Mouse (Mus musculus): ENCODE measurements around the gene Smg9. TPM values are rescaled to one million over a fixed set of nuclear protein-coding genes. Genes with fewer than 3 reads are reported as not detected.

Gene Smg9
- polyA plus RNA-seq, 1 experiment from 2014 or later: 24.6 TPM

GRCm38 (mm10) chr7:24366716-24367632 is 32.4 kb upstream of the Smg9 start:
- H3K9me3 ChIP-seq (ENCODE audit: control insufficient read depth, low read length): no peaks in the 10 kb centered on the region
- H3K36me3 ChIP-seq (ENCODE audit: control insufficient read depth, insufficient read depth, low read length): no peaks in the 10 kb centered on the region
- H3K27me3 ChIP-seq (ENCODE audit: control insufficient read depth, insufficient read depth, low read depth, low read length): no peaks in the 10 kb centered on the region
- no peak overlapping the region for H3K4me3 ChIP-seq (ENCODE audit: low read length)
- H3K9ac ChIP-seq (ENCODE audit: low read length): no peak overlapping the region
- no peak for ATAC-seq (ENCODE audit: low read depth)
- 0 out of 2 replicates have a peak, but pooled peaks cover 5% of the 10 kb centered on the region for H3K4me1 ChIP-seq (replicated peaks; ENCODE audit: control insufficient read depth, insufficient read depth, low read length)
- WGBS: 68% methylated on average over 15 of the region's 15 CpGs
- H3K27ac ChIP-seq (ENCODE audit: low read length): no peak overlapping the region
- no peak overlapping the region for H3K4me2 ChIP-seq (ENCODE audit: low read depth, low read length)

GRCm38 (mm10) chr7:24368226-24368625 is 31.2 kb upstream of the Smg9 start:
- Histone ChIP-seq H3K27ac (ENCODE audit: low read length) (no peak overlapping the region), H3K36me3 (ENCODE audit: control insufficient read depth, insufficient read depth, low read length) (no peaks in the 10 kb centered on the region), H3K9me3 (ENCODE audit: control insufficient read depth, low read length) (no peaks in the 10 kb centered on the region), H3K27me3 (ENCODE audit: control insufficient read depth, insufficient read depth, low read depth, low read length) (no peaks in the 10 kb centered on the region), H3K9ac (ENCODE audit: low read length) (no peak overlapping the region), H3K4me2 (ENCODE audit: low read depth, low read length) (no peak overlapping the region), H3K4me1 (replicated peaks; ENCODE audit: control insufficient read depth, insufficient read depth, low read length) (peaks cover 9% of the 10 kb centered on the region; the same call in 1 of the 2 replicates), H3K4me3 (ENCODE audit: low read length) (no peak overlapping the region)
- no peak for ATAC-seq (ENCODE audit: low read depth)
- WGBS: 51% methylated on average over 4 of the region's 4 CpGs

- Histone ChIP-seq H3K9me3 (ENCODE audit: control insufficient read depth, low read length) (no peaks in the 10 kb centered on the region), H3K4me3 (ENCODE audit: low read length) (no peak overlapping the region), H3K27me3 (ENCODE audit: control insufficient read depth, insufficient read depth, low read depth, low read length) (no peaks in the 10 kb centered on the region), H3K4me1 (replicated peaks; ENCODE audit: control insufficient read depth, insufficient read depth, low read length) (peaks cover 12% of the 10 kb centered on the region; the same call in 1 of the 2 replicates), H3K9ac (ENCODE audit: low read length) (no peak overlapping the region), H3K27ac (ENCODE audit: low read length) (no peak overlapping the region), H3K4me2 (ENCODE audit: low read depth, low read length) (no peak overlapping the region), H3K36me3 (ENCODE audit: control insufficient read depth, insufficient read depth, low read length) (no peaks in the 10 kb centered on the region)
- no peak for ATAC-seq (ENCODE audit: low read depth)
- WGBS: 77% methylated on average over 7 of the region's 7 CpGs
These were observed 30.5 kb upstream of the Smg9 start for GRCm38 (mm10) chr7:24368946-24369345.

- no peak within 1 kb of the TSS for H3K27ac ChIP-seq (ENCODE audit: low read length)
- H3K4me3 ChIP-seq (ENCODE audit: low read length): peak within 1 kb of the TSS; percentile 22; the same call in 1 of the 2 replicates
- peak within 1 kb of the TSS; percentile 45 for H3K9ac ChIP-seq (ENCODE audit: low read length)
- H3K4me1 ChIP-seq (replicated peaks; ENCODE audit: control insufficient read depth, insufficient read depth, low read length): peaks cover 14% of the 10 kb centered on the region; the same call in 1 of the 2 replicates
- H3K36me3 ChIP-seq (ENCODE audit: control insufficient read depth, insufficient read depth, low read length): no peaks in the 10 kb centered on the region
- H3K9me3 ChIP-seq (ENCODE audit: control insufficient read depth, low read length): no peaks in the 10 kb centered on the region
- H3K27me3 ChIP-seq (ENCODE audit: control insufficient read depth, insufficient read depth, low read depth, low read length): no peaks in the 10 kb centered on the region
- WGBS: 26% methylated on average over 23 of the region's 23 CpGs
- peak; percentile 10 for ATAC-seq (ENCODE audit: low read depth)
- H3K4me2 ChIP-seq (ENCODE audit: low read depth, low read length): no peak within 1 kb of the TSS
These were observed 29.5 kb upstream of the Smg9 start, which contains the start of gene Kcnn4 for GRCm38 (mm10) chr7:24369731-24370541. TSS of gene Kcnn4 (plus strand) at chr7:24370263.

DNA sequence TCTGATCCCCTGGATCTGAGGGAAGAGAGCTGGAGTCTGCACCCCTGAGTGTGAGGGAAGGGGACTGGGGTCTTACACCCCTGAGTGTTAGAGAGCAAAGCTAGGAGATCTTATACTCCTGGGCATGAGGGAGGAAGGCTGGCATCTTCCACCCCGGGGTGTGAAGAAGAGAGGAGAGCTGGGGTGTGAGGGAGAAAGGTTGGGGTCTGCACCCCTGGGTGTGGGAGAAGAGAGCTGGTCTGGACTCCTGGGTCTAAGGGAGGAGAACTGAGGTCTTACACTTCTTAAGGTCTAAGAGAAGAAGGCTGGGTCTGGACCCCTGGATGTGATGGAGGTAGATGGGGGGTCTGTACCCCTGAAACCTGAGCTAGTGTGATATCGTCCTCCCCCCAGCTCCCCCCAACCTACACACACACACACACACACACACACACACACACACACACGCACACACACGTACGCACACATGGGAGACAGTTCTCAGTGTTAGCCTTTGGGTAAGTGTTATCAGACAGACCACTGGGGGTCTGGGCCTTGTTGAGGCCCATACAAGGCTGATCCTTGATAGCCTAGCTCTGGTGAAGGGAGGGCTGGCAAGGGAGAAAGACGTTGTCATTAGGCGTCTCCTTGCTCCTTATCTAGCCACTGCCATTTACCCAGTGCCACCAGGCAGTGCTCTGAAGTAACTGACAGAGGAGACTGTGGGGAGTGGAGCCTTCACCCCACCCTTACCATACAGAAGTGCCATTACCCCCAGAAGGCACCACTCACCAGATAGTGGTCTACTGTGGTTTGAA is 28.2 kb upstream of the Smg9 start:
- ATAC-seq (ENCODE audit: low read depth): no peak
- Histone ChIP-seq H3K27ac (ENCODE audit: low read length) (no peak overlapping the region), H3K4me1 (replicated peaks; ENCODE audit: control insufficient read depth, insufficient read depth, low read length) (peaks cover 14% of the 10 kb centered on the region; the same call in 1 of the 2 replicates), H3K9me3 (ENCODE audit: control insufficient read depth, low read length) (no peaks in the 10 kb centered on the region), H3K9ac (ENCODE audit: low read length) (no peak overlapping the region), H3K4me3 (ENCODE audit: low read length) (no peak overlapping the region; the same call in 1 of the 2 replicates), H3K4me2 (ENCODE audit: low read depth, low read length) (no peak overlapping the region), H3K36me3 (ENCODE audit: control insufficient read depth, insufficient read depth, low read length) (no peaks in the 10 kb centered on the region), H3K27me3 (ENCODE audit: control insufficient read depth, insufficient read depth, low read depth, low read length) (no peaks in the 10 kb centered on the region)
- 62% methylated on average over 7 of the region's 7 CpGs for WGBS

- no peak overlapping the region for H3K9ac ChIP-seq (ENCODE audit: low read length)
- WGBS: 59% methylated on average over 3 of the region's 3 CpGs
- H3K36me3 ChIP-seq (ENCODE audit: control insufficient read depth, insufficient read depth, low read length): no peaks in the 10 kb centered on the region
- no peaks in the 10 kb centered on the region for H3K9me3 ChIP-seq (ENCODE audit: control insufficient read depth, low read length)
- H3K4me3 ChIP-seq (ENCODE audit: low read length): no peak overlapping the region
- no peaks in the 10 kb centered on the region for H3K27me3 ChIP-seq (ENCODE audit: control insufficient read depth, insufficient read depth, low read depth, low read length)
- no peak overlapping the region for H3K27ac ChIP-seq (ENCODE audit: low read length)
- H3K4me1 ChIP-seq (replicated peaks; ENCODE audit: control insufficient read depth, insufficient read depth, low read length): peaks cover 14% of the 10 kb centered on the region; the same call in 1 of the 2 replicates
- no peak overlapping the region for H3K4me2 ChIP-seq (ENCODE audit: low read depth, low read length)
- ATAC-seq (ENCODE audit: low read depth): no peak
These were observed 27.6 kb upstream of the Smg9 start for GRCm38 (mm10) chr7:24371809-24372145.

- no peak overlapping the region for H3K4me3 ChIP-seq (ENCODE audit: low read length)
These were observed 27.1 kb upstream of the Smg9 start for GRCm38 (mm10) chr7:24372300-24372699.

GRCm38 (mm10) chr7:24372786-24373185 is 26.6 kb upstream of the Smg9 start:
- Histone ChIP-seq H3K9ac (ENCODE audit: low read length) (no peak overlapping the region), H3K36me3 (ENCODE audit: control insufficient read depth, insufficient read depth, low read length) (no peaks in the 10 kb centered on the region), H3K27ac (ENCODE audit: low read length) (0 out of 2 replicates have a peak overlapping the region, but pooled peaks have one; percentile 44), H3K4me2 (ENCODE audit: low read depth, low read length) (no peak overlapping the region), H3K4me3 (ENCODE audit: low read length) (no peak overlapping the region), H3K9me3 (ENCODE audit: control insufficient read depth, low read length) (no peaks in the 10 kb centered on the region), H3K27me3 (ENCODE audit: control insufficient read depth, insufficient read depth, low read depth, low read length) (no peaks in the 10 kb centered on the region), H3K4me1 (replicated peaks; ENCODE audit: control insufficient read depth, insufficient read depth, low read length) (peaks cover 20% of the 10 kb centered on the region; the same call in 1 of the 2 replicates)
- WGBS: 51% methylated on average over 4 of the region's 4 CpGs
- no peak for ATAC-seq (ENCODE audit: low read depth)

More at GRCm38 (mm10) chr7:24372300-24372699, 27.1 kb upstream of the Smg9 start:
- no peaks in the 10 kb centered on the region for H3K27me3 ChIP-seq (ENCODE audit: control insufficient read depth, insufficient read depth, low read depth, low read length)
- WGBS: 58% methylated on average over 11 of the region's 11 CpGs
- no peaks in the 10 kb centered on the region for H3K36me3 ChIP-seq (ENCODE audit: control insufficient read depth, insufficient read depth, low read length)
- ATAC-seq (ENCODE audit: low read depth): peak; percentile 64
- H3K4me2 ChIP-seq (ENCODE audit: low read depth, low read length): no peak overlapping the region
- H3K4me1 ChIP-seq (replicated peaks; ENCODE audit: control insufficient read depth, insufficient read depth, low read length): peaks cover 20% of the 10 kb centered on the region; the same call in 1 of the 2 replicates
- 0 out of 2 replicates have a peak overlapping the region, but pooled peaks have one; percentile 44 for H3K27ac ChIP-seq (ENCODE audit: low read length)
- no peak overlapping the region for H3K9ac ChIP-seq (ENCODE audit: low read length)
- no peaks in the 10 kb centered on the region for H3K9me3 ChIP-seq (ENCODE audit: control insufficient read depth, low read length)

Measured in lung, embryonic 16.5 days (tissue).